Mouse (Mus musculus) testis, adult 2 months (tissue): ENCODE measurements around the gene Gpatch2.

Experiments used
- CTCF ChIP-seq: fragments of 200-500 bp; IDR thresholded peaks from 2 replicates; pipeline ENCODE4 v1.5.1; 2012; ENCODE audit warnings: low read depth, mild to moderate bottlenecking, inconsistent platforms, low read length, moderate library complexity; ENCODE audit not compliant: control insufficient read depth, insufficient read depth, insufficient replicate concordance
- POLR2A ChIP-seq: fragments of 200-500 bp; IDR thresholded peaks from 2 replicates; pipeline ENCODE4 v1.6.1; 2012; ENCODE audit warnings: low read depth, mild to moderate bottlenecking, inconsistent platforms, low read length, moderate library complexity; ENCODE audit not compliant: control insufficient read depth

GRCm38 (mm10) chr1:187307335-187307734 lies 92.0 kb downstream of the Gpatch2 start:
- no peak for TF ChIP-seq CTCF
- TF ChIP-seq POLR2A = no peak
